Mouse (Mus musculus): ENCODE measurements around the gene Ptcd2. TPM values are rescaled to one million over a fixed set of nuclear protein-coding genes. Genes with fewer than 3 reads are reported as not detected.
A peak's percentile ranks its signal among the peaks of the same experiment; 100 is the strongest.

Ptcd2 gene
- 44.6 and 46.8 TPM in 2 replicates for polyA plus RNA-seq (2016; fragmentation: Nextera tagmentation; extraction: Ambion mirVana)

DNA sequence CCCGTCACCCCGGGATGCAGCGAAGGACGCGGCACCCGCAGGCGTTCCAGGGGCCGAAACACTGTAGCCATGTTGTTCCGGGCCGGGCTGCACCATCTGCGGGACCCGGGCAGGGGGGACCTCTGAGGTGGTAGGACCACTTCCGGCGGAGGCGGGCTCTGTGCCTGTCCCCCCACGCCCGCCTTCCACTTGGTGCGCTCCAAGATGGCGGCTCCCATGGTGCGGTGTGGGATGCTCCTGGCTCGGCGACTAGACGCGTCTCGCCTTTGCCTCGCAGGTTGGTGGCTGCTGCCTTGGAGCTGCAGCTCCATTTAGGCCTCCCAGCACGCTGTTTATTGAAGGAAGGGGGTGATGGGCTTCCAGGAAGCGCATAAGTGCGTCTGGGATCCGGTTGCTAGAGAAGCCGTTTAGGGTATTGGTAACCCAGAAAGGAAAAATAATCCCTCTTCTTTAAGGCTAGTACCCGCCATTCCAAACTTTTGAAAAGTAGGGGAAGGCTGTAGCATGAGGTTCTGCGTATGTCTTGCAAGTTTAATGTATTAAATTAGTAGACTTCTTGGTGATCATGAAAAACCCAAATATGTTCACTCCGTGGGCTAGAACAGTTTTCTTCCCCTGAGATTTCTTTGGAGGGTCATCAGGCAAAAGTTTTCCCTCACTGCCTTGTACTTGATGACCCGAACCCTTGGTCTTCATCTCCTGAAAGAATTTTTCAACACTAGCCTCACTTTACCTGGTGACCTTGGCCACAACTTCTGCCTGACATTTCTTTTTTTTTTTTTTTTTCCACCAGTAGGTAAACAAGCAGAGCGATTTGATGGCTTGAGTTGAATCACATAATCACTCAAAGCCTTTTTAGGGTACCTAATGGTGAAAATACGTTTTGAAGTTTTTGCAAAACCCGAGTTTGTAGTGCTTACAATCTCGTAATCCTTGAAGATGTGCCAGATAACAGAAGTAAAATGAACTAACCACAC is at the start of gene Ptcd2, which contains the start of gene Mrps27:
Ptcd2 (minus strand) TSS at position 107 of the 977 bp plus-strand sequence.
Mrps27 (plus strand) TSS at position 188 of the 977 bp plus-strand sequence.
- WGBS (ENCODE audit: insufficient replicate concordance), result 1% methylated on average over 39 of the region's 39 CpGs
- H3K27ac ChIP-seq, result peak within 1 kb of the TSS; percentile 80
- peak within 1 kb of the TSS; percentile 84 for H3K4me2 ChIP-seq
- peak; percentile 98 for ATAC-seq
- no peaks in the 10 kb centered on the region for H3K9me3 ChIP-seq (replicated peaks)
- H3K36me3 ChIP-seq, result peaks cover 62% of the 10 kb centered on the region
- peaks cover 29% of the 10 kb centered on the region for H3K4me1 ChIP-seq
- H3K4me3 ChIP-seq, result peak within 1 kb of the TSS; percentile 92
- H3K9ac ChIP-seq, result peak within 1 kb of the TSS; percentile 86
- no peaks in the 10 kb centered on the region for H3K27me3 ChIP-seq (replicated peaks)

DNA sequence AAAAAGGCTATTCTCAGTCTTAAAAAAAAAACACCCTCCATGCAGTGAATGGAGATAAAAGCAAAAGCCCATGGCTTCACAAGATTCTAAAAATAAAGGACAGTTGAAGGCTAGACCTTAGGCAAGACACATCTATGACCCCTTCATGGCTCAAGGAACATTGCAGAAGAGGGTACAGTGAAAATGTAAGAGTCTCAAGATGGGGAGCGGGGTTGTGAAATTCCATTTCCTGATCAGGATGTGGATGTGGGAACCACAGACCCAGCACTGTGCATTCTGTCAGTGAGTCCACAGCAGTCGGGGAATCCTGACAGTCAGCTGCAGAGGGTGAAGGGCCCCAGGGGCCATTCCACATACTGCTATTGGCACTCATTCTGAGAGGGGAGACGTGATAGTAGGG is 48.6 kb upstream of the Ptcd2 start:
- Histone ChIP-seq H3K36me3 (peaks cover 26% of the 10 kb centered on the region), H3K9me3 (replicated peaks) (no peaks in the 10 kb centered on the region), H3K4me3 (no peak overlapping the region), H3K27ac (no peak overlapping the region), H3K4me1 (no peaks in the 10 kb centered on the region), H3K27me3 (replicated peaks) (no peaks in the 10 kb centered on the region), H3K4me2 (no peak overlapping the region), H3K9ac (no peak overlapping the region)
- ATAC-seq, result no peak
- WGBS (ENCODE audit: insufficient replicate concordance), result 59% methylated on average over 3 of the region's 3 CpGs

DNA sequence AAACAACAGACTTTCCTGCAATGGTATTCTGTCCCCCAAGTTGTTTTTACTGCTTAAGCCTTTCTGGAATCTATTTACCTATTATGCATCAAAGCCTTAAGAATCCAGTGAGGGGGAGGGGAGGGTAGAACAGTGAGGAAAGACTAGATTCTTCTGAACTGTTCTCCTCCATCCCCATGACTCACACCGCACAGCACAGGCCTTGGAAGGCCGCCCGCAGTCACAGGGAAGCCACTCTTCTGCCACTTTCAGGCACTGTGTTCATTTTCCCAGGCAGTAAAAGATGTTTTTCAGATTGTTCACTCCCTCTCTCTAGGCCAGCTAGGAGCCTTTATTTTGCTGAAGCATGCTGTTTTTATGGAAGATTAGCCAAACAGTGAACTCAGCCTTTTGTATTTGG is 46.9 kb upstream of the Ptcd2 start:
- H3K4me2 ChIP-seq, result no peak overlapping the region
- no peak overlapping the region for H3K27ac ChIP-seq
- no peaks in the 10 kb centered on the region for H3K27me3 ChIP-seq (replicated peaks)
- no peaks in the 10 kb centered on the region for H3K9me3 ChIP-seq (replicated peaks)
- ATAC-seq, result no peak
- H3K4me3 ChIP-seq, result no peak overlapping the region
- H3K36me3 ChIP-seq, result 0 out of 2 replicates have a peak, but pooled peaks cover 20% of the 10 kb centered on the region
- no peak overlapping the region for H3K9ac ChIP-seq
- no peaks in the 10 kb centered on the region for H3K4me1 ChIP-seq
- WGBS (ENCODE audit: insufficient replicate concordance), result 89% methylated on average over 3 of the region's 3 CpGs

DNA sequence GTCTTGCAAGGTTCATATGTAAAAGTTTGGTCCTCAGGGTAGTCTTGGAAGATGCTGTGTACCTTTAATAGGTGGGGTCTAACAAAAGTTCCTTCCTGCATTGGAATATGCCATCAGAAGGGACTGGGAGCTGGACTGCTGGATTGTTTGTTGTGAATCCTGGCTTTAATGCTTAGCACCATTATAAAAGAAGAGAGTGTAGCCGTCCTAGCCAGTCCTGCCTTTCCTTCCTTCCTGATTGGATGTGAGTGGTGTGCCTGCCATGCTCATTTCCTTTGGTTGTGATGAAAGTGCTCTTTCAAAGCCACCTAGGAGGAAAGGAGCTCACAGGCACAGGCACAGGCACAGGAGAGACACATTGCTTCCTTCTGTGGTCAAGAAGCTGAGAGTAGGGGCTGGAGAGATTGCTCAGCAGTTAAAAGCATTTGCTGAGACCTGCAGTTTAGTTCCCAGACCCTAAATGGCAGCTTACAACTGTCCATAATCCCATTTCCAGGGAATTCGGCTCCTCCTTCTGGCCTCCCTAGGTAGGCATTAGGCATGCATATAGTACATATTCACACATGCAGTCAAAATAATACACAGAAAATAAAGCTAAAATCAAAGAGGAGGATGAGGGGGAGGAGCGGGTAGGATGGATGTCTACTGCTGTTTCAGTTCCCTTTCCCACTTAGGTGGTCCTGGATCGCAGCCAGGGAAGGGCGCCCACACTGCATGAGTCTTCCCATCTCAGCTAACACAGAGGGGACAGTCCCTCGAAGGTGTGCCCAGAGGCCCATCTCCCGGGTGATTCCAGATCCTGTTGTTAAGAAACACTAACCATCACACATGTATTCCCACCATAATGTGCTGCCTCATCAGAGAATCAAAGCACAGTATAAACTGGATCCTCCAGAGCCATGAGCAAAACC is 43.7 kb upstream of the Ptcd2 start:
- 81% methylated on average over 7 of the region's 7 CpGs for WGBS (ENCODE audit: insufficient replicate concordance)
- Histone ChIP-seq H3K4me1 (no peaks in the 10 kb centered on the region), H3K36me3 (peaks cover 24% of the 10 kb centered on the region; the same call in 1 of the 2 replicates), H3K27me3 (replicated peaks) (no peaks in the 10 kb centered on the region), H3K9ac (no peak overlapping the region), H3K27ac (no peak overlapping the region), H3K9me3 (replicated peaks) (no peaks in the 10 kb centered on the region), H3K4me2 (no peak overlapping the region), H3K4me3 (no peak overlapping the region)
- ATAC-seq, result no peak

DNA sequence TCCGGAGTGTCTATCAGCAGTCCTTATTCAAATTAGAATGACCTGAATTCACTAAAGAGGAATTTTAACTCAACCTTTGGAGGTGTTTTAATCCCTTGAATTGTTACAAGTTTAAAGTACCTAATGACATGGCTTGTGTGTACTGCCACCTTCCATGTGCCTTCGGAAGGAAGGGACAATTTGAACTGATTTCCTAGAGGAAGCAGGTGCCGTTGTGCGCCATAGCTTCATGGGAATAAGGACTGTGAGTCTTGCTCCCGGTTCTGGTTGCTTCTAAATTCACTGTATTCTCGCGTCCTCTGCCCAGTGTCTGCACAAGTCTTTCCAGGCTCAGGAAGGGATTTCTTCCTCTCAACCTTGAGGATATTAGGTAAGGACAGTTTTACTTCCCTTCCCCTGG is 41.8 kb upstream of the Ptcd2 start:
- Histone ChIP-seq H3K9me3 (replicated peaks) (no peaks in the 10 kb centered on the region), H3K4me2 (no peak overlapping the region), H3K9ac (no peak overlapping the region), H3K36me3 (peaks cover 25% of the 10 kb centered on the region), H3K4me1 (no peaks in the 10 kb centered on the region), H3K27ac (no peak overlapping the region), H3K4me3 (no peak overlapping the region), H3K27me3 (replicated peaks) (no peaks in the 10 kb centered on the region)
- no peak for ATAC-seq
- 82% methylated on average over 7 of the region's 7 CpGs for WGBS (ENCODE audit: insufficient replicate concordance)

DNA sequence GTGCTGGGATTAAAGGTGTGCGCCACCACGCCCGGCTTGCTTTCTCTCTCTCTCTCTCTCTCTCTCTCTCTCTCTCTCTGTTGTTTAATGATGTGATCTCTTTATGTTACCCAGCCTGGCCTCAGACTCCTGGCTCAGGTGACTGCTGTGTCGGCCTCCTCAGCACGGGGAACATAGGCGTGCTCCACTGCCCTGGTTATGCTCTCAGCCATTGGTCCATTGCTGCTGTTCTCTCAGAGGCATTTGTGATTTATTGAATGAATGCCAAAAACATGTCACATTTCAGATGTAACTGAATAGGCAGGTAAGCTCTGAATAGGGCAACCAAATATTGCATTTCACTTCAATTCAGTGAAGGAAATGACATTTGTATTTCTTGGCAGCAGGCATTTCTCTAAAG is 41.4 kb upstream of the Ptcd2 start:
- H3K27me3 ChIP-seq (replicated peaks), result no peaks in the 10 kb centered on the region
- peaks cover 27% of the 10 kb centered on the region for H3K36me3 ChIP-seq
- H3K4me3 ChIP-seq, result no peak overlapping the region
- H3K9me3 ChIP-seq (replicated peaks), result no peaks in the 10 kb centered on the region
- H3K4me2 ChIP-seq, result no peak overlapping the region
- 81% methylated on average over 6 of the region's 6 CpGs for WGBS (ENCODE audit: insufficient replicate concordance)
- H3K9ac ChIP-seq, result no peak overlapping the region
- H3K27ac ChIP-seq, result no peak overlapping the region
- no peaks in the 10 kb centered on the region for H3K4me1 ChIP-seq
- ATAC-seq, result no peak

DNA sequence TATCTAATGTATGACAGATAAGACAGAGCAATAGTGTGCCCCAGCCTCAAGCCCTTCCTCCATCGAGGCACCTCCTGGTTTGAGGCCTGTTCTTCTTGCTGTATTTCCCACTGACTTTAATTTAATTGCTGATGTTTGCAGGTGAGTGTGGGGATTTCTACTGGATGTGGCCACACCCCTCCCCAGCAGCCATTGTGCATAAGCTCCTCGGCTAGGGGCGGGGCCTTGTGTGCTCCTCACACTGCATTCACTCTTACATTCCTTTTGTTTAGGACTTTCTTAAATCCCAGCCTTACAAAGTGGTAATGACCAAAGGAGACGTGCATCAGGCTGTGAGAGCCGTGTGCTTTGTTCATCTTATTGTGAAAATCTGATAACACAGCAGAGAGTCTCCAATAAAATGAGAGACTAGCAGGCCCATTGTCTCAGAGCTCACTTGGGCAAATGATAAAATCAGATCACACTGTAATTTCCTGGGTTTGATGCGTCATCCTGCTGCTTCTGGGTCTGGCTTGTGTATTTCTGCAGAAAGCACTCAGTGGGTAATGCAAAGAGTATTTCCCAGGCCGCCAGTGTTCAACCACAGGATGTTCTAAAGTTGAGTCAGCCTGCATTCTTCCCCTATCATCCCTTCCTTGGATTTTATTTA is 40.2 kb upstream of the Ptcd2 start:
- ATAC-seq, result no peak

DNA sequence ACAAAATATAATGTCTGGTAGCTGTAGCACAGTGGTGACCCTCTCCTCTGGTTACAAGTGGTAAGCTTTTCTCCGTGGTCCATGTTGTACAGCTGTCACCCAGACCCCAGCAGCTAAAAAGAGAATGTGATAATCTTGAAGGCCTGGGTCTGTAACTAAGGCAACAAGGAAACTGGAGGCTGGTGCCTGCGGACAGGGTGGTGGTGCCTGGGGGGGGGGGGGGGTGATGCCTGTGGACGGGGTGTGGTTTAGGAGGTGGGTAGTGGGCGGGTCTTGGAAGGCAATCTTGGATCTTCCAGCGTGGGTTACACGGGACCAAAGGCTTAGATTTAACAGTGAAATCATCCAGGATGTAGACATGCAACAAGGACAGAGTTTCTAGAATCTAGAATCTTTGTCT is 37.9 kb upstream of the Ptcd2 start:
- Histone ChIP-seq H3K4me3 (no peak overlapping the region), H3K36me3 (peaks cover 31% of the 10 kb centered on the region), H3K9ac (no peak overlapping the region), H3K9me3 (replicated peaks) (no peaks in the 10 kb centered on the region), H3K4me1 (no peaks in the 10 kb centered on the region), H3K27me3 (replicated peaks) (no peaks in the 10 kb centered on the region), H3K4me2 (no peak overlapping the region), H3K27ac (no peak overlapping the region)
- 46% methylated on average over 6 of the region's 6 CpGs for WGBS (ENCODE audit: insufficient replicate concordance)
- ATAC-seq, result no peak

More for the DNA sequence above, 40.2 kb upstream of the Ptcd2 start:
- no peaks in the 10 kb centered on the region for H3K9me3 ChIP-seq (replicated peaks)
- no peak overlapping the region for H3K4me2 ChIP-seq
- H3K4me3 ChIP-seq, result no peak overlapping the region
- no peak overlapping the region for H3K9ac ChIP-seq
- H3K36me3 ChIP-seq, result peaks cover 25% of the 10 kb centered on the region
- H3K4me1 ChIP-seq, result no peaks in the 10 kb centered on the region
- WGBS (ENCODE audit: insufficient replicate concordance), result 78% methylated on average over 7 of the region's 7 CpGs
- H3K27me3 ChIP-seq (replicated peaks), result no peaks in the 10 kb centered on the region
- H3K27ac ChIP-seq, result no peak overlapping the region

DNA sequence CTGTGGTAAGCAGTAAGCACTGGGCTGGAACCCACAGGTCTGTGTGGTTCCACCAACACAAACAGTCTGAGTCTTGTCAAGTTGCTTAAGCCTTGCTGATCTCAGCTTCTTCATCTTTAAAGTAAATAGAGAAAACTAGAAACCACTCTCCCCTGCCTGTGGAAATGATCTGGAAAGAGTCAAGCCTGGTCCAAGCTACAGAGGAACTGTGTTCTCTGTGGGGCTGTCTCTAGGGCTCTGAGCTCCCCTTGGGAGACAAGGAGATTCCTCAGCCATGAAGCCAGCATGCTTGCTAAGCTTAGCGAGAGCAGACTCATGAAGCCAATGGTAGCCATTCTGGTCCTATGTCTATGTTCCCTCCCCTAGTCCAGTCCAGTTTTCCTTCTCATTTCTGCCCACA is 33.7 kb upstream of the Ptcd2 start:
- peaks cover 31% of the 10 kb centered on the region for H3K36me3 ChIP-seq
- no peak for ATAC-seq
- no peaks in the 10 kb centered on the region for H3K27me3 ChIP-seq (replicated peaks)
- no peak overlapping the region for H3K27ac ChIP-seq
- no peaks in the 10 kb centered on the region for H3K4me1 ChIP-seq
- no peak overlapping the region for H3K4me3 ChIP-seq
- no peaks in the 10 kb centered on the region for H3K9me3 ChIP-seq (replicated peaks)
- H3K4me2 ChIP-seq, result no peak overlapping the region
- H3K9ac ChIP-seq, result no peak overlapping the region
- 84% methylated on average over 1 of the region's 1 CpGs for WGBS (ENCODE audit: insufficient replicate concordance)

DNA sequence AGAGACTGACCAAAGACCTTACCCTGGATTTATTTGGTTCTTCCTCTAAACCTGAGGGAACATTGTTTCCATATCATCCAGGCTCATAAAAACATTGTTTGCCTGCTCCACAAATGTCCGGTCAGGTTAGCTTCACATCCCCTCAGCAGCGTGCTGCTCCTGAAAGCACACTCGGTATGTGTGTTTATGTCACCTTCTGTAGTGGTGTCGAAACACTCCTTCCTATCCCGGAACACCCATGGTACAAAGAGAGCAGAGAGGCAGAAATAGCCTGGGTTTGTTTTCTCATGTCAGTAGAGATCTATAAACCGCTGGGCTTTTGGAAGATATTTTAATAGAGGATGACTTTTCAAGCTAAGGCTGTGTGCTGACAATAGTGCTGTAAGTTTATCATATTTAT is 32.5 kb upstream of the Ptcd2 start:
- H3K9ac ChIP-seq, result no peak overlapping the region
- H3K4me1 ChIP-seq, result no peaks in the 10 kb centered on the region
- ATAC-seq, result no peak
- no peaks in the 10 kb centered on the region for H3K27me3 ChIP-seq (replicated peaks)
- no peak overlapping the region for H3K27ac ChIP-seq
- H3K9me3 ChIP-seq (replicated peaks), result no peaks in the 10 kb centered on the region
- WGBS (ENCODE audit: insufficient replicate concordance), result 82% methylated on average over 6 of the region's 6 CpGs
- H3K4me2 ChIP-seq, result no peak overlapping the region
- H3K36me3 ChIP-seq, result peaks cover 36% of the 10 kb centered on the region
- H3K4me3 ChIP-seq, result no peak overlapping the region

DNA sequence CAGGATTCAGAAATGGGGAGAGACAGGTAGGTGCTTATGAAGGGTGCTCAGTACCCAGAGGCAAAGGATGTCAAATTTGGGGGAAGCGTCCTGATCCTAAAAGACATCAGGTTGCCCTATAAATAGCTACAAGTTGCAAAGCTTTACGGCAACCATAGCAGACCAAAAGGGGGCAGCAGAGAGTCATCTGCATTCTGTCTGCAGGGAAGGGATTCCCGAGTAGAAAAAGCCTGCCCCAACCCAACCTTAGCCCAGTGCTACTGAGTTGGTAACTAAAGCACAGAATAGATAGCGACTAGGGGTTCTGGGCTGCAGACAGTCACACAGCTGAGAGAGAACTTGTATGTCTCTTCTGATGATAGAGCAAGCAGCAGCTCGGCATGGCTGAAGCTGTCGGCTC is 31.0 kb upstream of the Ptcd2 start:
- Histone ChIP-seq H3K4me3 (no peak overlapping the region), H3K4me2 (no peak overlapping the region), H3K36me3 (peaks cover 28% of the 10 kb centered on the region), H3K9me3 (replicated peaks) (no peaks in the 10 kb centered on the region), H3K27ac (no peak overlapping the region), H3K4me1 (no peaks in the 10 kb centered on the region), H3K9ac (no peak overlapping the region), H3K27me3 (replicated peaks) (no peaks in the 10 kb centered on the region)
- WGBS (ENCODE audit: insufficient replicate concordance), result 38% methylated on average over 6 of the region's 6 CpGs
- ATAC-seq, result no peak
